Mouse (Mus musculus): ENCODE data around the gene Zfyve26.
"Not testable (repeated sequence)": the region's sequence is repeated elsewhere in the genome, so short reads cannot be mapped to it uniquely, and the experiment has no call there.

Zfyve26 gene

GRCm38 (mm10) chr12:79296126-79296816, at the start of gene Zfyve26:
Gene Zfyve26, minus strand, starts transcription at chr12:79296304.
- peak; percentile 92 for DNase-seq (ENCODE audit: low spot score in 2 of 2)

- DNase-seq (ENCODE audit: low spot score in 2 of 2), result no peak
Measured at GRCm38 (mm10) chr12:79341291-79341845, 45.3 kb upstream of the Zfyve26 start.

GRCm38 (mm10) chr12:79340513-79340912, 44.4 kb upstream of the Zfyve26 start:
- no peak for DNase-seq (ENCODE audit: low spot score in 2 of 2)

DNA sequence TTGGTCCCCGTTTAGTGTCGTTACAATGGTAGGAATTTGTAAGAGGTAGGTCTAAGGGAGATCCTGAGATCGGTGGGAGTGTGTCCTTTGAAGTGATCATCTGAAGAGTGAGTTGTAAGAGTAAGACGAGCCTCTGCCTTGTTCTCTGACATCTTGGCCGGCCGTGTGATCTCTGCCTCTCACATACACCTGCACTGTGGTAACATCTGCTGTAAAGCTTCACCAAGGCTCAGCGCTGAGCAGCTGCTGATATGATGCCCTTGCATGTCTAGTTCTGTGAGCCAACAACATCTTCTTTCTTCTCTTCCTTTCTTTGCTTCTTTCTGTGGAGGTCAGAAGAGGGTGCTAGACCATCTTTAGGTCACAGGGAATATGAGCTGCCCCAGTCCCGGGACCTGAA, 42.7 kb upstream of the Zfyve26 start:
- no peak for DNase-seq (ENCODE audit: low spot score in 2 of 2)

GRCm38 (mm10) chr12:79331722-79332121, 35.6 kb upstream of the Zfyve26 start:
- no peak for DNase-seq (ENCODE audit: low spot score in 2 of 2)

- no peak for DNase-seq (ENCODE audit: low spot score in 2 of 2)
Measured at GRCm38 (mm10) chr12:79330571-79330970, 34.5 kb upstream of the Zfyve26 start.

DNA sequence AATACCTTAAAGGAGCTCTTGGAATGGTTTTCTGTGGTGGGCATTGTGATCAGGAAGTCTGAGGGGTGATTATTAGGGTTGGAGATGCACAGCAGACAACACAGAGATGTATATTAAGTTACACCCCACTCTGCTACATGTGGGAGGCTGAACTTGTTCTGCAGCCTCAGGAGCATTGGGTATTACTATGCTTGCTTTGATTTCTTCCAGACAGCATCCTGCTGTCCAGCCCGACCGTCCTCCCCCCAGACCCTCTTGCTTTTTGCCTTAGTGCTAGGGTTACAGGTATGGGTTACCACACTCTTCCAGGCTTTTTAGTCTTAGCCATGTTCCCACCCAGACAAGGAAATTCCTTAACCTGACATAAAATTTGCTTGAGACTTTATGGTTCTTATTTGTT, 31.8 kb upstream of the Zfyve26 start:
- DNase-seq (ENCODE audit: low spot score in 2 of 2), result no peak

GRCm38 (mm10) chr12:79326745-79327144, 30.6 kb upstream of the Zfyve26 start:
- DNase-seq (ENCODE audit: low spot score in 2 of 2), result no peak

- no peak for DNase-seq (ENCODE audit: low spot score in 2 of 2)
Measured at GRCm38 (mm10) chr12:79326236-79326635, 30.1 kb upstream of the Zfyve26 start.

- DNase-seq (ENCODE audit: low spot score in 2 of 2), result not testable (repeated sequence)
Measured at GRCm38 (mm10) chr12:79322539-79322938, 26.4 kb upstream of the Zfyve26 start.

- DNase-seq (ENCODE audit: low spot score in 2 of 2), result no peak
Measured at GRCm38 (mm10) chr12:79320895-79321294, 24.8 kb upstream of the Zfyve26 start.

DNA sequence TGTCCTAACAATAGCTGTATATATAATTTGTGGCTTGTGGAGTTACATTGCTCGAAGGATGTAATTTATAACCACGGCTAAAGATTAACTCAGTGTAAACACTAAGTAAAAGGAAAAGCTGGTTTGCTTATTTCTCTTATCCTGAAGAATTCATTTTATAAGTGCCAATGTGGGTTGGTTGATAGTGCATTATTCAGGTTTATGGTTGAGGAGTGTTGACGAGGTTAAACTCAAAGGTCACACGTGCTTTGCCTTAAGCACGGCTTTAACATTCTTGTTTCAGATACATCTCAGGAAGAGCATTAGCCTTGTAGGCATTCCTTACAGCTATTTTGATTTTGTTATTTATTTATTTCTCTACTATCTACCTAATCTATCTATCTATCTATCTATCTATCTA, 21.2 kb upstream of the Zfyve26 start:
- no peak for DNase-seq (ENCODE audit: low spot score in 2 of 2)

- DNase-seq (ENCODE audit: low spot score in 2 of 2), result no peak
Measured at GRCm38 (mm10) chr12:79313721-79314120, 17.6 kb upstream of the Zfyve26 start.

DNA sequence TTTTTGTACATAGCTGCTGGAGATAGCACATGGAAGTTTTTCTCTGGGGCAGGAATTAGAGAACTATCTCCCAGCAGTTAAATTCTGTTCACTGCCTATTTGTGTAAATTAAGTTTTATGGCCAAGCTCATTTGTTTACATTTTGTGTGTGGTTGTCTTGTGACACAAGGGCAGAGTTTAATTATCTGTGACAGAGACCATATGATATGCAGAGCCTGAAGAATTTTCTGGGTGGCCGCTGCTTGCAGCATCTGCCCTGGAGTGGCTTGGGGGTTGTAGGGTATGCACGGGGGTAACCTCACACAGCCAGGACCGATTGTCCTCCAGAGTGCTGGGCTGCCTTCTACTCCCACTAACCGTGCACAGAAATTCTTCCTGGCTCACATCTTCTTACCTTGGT, 9.9 kb upstream of the Zfyve26 start:
- DNase-seq (ENCODE audit: low spot score in 2 of 2), result no peak

- no peak for DNase-seq (ENCODE audit: low spot score in 2 of 2)
Measured at GRCm38 (mm10) chr12:79305131-79305530, 9.0 kb upstream of the Zfyve26 start.

DNA sequence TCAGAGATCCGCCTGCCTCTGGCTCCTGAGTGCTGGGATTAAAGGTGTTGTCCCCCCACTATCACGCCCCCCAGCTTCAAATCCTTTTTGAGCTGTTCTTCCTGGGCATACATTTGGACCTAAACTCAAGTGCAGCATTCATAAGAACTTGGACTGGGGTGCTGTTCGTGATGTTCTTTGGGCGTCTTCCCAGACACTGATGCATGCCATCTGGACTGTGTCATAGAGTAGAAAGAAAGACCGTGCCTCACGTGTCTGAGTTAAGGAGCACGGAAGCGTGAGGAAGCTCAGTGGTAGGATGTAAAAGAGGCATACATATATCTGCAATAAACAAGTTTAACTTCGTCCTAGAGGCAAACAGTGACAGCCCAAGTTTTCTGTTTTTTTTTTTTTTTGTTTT, 5.7 kb upstream of the Zfyve26 start:
- DNase-seq (ENCODE audit: low spot score in 2 of 2), result no peak

- no peak for DNase-seq (ENCODE audit: low spot score in 2 of 2)
Measured at GRCm38 (mm10) chr12:79297884-79298636, 2.0 kb upstream of the Zfyve26 start.

- DNase-seq (ENCODE audit: low spot score in 2 of 2), result peak; percentile 57 to 60
Measured at GRCm38 (mm10) chr12:79297121-79297576, 1.0 kb upstream of the Zfyve26 start, which contains the start of gene Rad51b. Gene Rad51b, plus strand, starts transcription at chr12:79297282.

- DNase-seq (ENCODE audit: low spot score in 2 of 2), result no peak
Measured at GRCm38 (mm10) chr12:79292874-79293273, 3.2 kb downstream of the Zfyve26 start.

DNA sequence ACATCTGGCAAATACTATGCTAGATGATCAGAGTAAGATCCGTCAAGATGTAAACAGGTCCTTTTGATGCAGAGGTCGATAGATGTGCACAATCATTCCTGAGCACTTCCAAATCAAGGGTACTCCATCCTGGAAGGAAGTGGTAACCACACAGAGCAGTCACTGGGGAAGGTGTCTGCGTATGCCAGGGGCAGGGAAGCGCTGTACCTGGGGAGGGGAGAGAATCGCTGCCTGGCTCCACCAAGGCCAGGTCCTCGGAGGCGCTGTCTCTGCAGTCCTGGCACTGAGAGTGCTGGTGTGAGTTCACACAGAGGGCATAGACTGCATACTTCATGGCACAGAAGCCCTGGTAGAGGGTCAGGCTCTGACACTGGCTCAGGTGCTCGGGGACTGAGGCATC, 13.5 kb downstream of the Zfyve26 start:
- no peak for DNase-seq (ENCODE audit: low spot score in 2 of 2)

DNA sequence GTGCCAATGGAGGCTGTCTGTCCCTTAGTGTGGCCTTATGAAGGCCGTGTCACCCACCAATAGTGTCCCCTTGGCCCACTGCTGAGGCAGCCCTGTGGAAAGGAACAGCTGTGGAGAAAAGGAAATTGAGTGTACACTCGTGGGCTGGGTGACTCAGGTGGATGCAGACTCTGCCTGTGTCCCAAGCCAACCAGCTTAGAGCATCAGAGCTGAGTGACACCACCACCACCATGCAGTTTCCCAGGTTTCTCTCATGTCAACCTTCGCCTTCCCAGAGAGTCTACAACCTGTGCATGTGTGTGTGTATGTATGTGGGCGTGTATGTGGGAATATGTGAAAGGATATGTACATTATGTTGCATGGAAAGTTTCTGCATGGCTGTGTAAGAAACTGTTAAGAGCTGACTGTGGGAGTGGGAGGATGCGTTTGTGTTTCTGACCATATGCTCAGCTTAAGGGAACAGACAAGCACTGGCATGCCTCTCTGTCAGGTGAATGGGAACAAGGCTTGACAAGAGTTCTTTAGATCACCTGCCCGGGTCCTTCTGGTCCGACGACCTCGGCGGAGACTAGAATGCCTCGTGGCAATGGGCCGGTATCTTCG, 16.5 kb downstream of the Zfyve26 start:
- DNase-seq (ENCODE audit: low spot score in 2 of 2), result no peak

DNA sequence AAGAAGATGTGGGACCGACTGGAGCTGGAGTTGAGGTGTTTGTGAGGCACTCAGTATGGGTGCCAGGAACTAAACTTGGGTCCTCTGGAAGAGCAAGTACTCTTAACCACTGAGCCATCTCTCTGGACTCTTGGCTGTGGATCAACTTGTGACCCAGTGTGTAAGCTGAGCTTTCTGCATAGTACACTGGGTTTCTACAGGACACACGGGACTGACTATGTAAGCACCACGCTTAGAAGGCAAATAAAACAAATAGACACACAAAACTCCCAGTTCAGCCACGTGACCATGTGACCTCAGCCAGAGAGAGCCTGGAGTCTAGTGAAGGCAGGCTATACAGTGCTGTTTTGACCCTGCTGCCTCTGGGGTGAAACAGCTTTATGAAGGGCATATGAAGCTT, 23.5 kb downstream of the Zfyve26 start:
- DNase-seq (ENCODE audit: low spot score in 2 of 2), result no peak

All from frontal cortex, postnatal 10 days (tissue).